Mouse (Mus musculus) heart, postnatal 36 days (tissue): ENCODE measurements around the gene N6amt1. TPM values are rescaled to one million over a fixed set of nuclear protein-coding genes. Genes with fewer than 3 reads are reported as not detected.

Experiments
- DNase-seq, 2 experiments: peaks; one replicate each; pipeline ENCODE4 v3.0.0; 2021 to 2022
- intact Hi-C: fragments of 180-260 bp; cut with DNase I; formaldehyde crosslinking; loops from one replicate; pipeline ENCODE4 v1.15.1; 2025
- total RNA-seq, 2 experiments: library from RNA; stranded (reverse); gene quantifications; 2 replicates each; pipeline ENCODE4 v1.2.3; 2021

Gene N6amt1
- total RNA-seq, 2 experiments from 2014 or later: 17.4 to 21.8 TPM

DNA sequence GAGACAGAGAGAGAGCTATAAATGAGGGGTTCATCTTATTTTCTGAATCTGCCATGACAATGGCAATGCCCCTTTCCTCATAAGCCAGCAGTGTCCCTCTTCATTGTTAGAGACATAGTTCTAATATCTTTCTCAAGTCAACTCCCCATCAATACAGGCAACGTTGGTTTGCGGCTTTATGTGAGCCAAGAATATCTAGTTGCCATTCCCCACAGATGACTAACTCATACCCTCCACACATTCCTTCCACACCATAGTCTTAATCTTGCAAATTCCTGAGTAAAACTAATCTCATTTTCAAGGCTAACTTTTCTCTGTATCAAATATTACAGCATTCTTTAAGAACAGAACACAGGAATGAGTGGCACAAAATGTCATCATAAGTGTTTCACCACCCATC is 29.0 kb downstream of the N6amt1 start:
- DNase-seq: no peak
- intact Hi-C loops: no loop called here

DNA sequence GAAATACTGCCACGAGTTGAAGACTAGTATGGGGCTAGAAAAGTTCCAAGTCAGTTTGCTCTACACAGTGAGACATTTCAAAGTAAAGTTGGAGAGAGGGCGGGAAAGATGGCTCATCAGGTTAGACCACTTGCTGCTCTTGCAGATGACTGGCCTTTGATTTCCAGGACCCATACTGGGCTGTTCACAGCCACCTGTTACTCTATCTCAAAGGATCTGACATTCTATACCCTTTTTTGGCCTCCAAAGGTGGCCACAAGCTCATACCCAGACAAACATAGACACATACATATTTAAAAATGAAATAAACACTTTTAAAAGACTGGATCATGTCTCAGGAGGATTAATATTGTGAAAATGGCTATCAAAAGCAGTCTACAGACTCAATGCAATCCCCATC is 30.4 kb downstream of the N6amt1 start:
- DNase-seq: no peak
- intact Hi-C loops: no loop called here

DNA sequence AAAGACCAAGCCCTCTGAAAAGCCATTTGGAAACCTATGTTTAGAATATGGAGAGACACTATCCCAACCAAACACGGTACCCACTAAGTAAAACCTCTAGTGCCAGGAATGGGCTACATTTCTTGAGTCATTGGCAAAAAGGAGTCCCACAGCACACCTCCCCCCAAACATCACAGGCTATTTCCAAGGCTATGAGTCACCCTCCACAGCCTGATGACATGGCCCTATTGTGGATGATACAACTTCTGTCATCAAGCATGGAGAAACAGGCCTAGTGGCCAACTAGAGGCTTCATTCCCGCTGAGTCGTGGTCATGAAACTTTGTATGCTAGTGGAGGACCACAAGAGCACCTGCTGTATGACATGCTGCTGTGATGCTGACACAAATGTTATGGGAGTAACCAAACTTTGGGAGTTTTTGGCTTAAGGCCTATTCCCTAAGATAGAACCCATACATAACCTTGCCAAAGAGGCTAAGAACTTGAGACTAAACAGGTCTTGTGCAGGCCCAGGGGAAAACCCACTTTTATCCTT is 33.5 kb downstream of the N6amt1 start:
- intact Hi-C loops: no loop called here
- no peak for DNase-seq

DNA sequence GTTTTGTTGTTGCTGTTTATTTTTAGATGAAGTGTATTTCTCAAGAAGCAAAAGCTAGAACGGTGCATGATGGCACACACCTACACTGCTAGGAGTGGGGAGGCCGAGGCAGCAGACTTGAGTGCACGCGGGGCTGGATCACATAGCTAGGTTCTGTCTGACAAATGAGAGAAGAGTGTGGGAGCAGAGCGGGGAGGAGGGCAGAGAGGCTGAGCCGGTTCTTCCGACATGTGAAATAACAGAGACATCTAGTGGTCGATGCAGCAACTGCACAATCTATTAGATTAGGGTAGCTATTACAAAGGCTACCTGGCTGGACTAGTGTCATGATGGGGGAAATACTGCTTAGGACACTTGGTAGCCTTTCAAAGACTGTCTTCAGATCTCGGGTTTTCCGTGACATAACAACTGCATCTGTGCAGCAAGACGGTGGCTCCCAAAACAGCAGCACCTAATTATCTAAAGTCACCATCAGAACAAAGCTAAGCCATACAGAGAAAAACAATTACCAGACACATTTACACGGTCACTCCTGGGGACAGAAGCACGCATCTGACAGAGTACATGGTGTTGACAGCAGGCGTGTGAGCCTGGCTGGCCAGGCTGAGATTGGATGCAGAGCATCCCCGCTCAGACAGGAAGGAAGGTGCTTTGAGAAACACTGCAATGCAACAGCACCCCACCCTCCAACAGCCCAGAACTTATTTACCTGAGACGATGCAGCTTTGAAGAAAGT is 40.0 kb downstream of the N6amt1 start:
- intact Hi-C loops: loop anchor here (5.0 kb wide), 2 partner anchors 147 to 507 kb away; no protein-coding TSS in a partner anchor
- peak; percentile 37 to 48 for DNase-seq

DNA sequence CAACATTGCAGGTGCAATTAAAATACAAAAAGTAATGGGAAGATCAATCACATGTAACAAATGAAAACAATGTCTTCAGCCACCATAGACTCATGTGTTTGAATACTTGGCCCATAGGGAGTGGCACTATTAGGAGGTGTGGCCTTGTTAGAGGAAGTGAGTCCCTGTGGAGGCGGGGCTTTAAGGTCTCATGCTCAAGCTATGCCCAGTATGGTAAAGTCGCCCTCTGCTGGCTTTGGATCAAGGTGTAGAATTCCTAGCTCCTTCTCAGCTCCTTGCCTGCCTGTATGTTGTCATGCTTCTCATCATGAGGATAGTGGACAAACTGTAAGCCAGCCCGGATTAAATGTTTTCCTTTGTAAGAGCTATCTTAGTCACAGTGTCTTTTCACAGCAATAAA is 51.0 kb downstream of the N6amt1 start:
- no peak for DNase-seq
- intact Hi-C loops: no loop called here

Other genes starting within 250 kb of the N6amt1 start
- gene Ltn1, start 78.4 kb downstream of the N6amt1 start, total RNA-seq: 10 to 100 TPM; 22.2 to 23.7 TPM
- gene Rwdd2b, start 86.4 kb downstream of the N6amt1 start, total RNA-seq: 1 to 10 TPM; 4.8 to 6.2 TPM
- 10 to 100 TPM; 36.4 to 38.7 TPM for gene Usp16, start 100.5 kb downstream of the N6amt1 start, total RNA-seq
- gene Cct8, start 141.7 kb downstream of the N6amt1 start, total RNA-seq: 100 to 1,000 TPM; 167 to 169 TPM
- gene Map3k7cl, start 199.1 kb downstream of the N6amt1 start, total RNA-seq: 1 to 10 TPM; 1.9 to 2.1 TPM